Mouse (Mus musculus) cerebellum, adult 8-10 months (tissue): ENCODE measurements around the gene Dagla.

ENCODE experiments used
- DNase-seq: peaks from one replicate; pipeline ENCODE4 v3.0.0; 2022

Dagla gene

GRCm38 (mm10) chr19:10278669-10279324 is 25.9 kb downstream of the Dagla start:
- no peak for DNase-seq

GRCm38 (mm10) chr19:10277759-10278158 is 26.9 kb downstream of the Dagla start:
- no peak for DNase-seq

GRCm38 (mm10) chr19:10277331-10277730 is 27.3 kb downstream of the Dagla start:
- peak; percentile 33 for DNase-seq

GRCm38 (mm10) chr19:10276483-10277144 is 28.1 kb downstream of the Dagla start:
- no peak for DNase-seq

- no peak for DNase-seq
These were observed 30.6 kb downstream of the Dagla start for GRCm38 (mm10) chr19:10274056-10274455.

GRCm38 (mm10) chr19:10272746-10273145 is 31.9 kb downstream of the Dagla start:
- no peak for DNase-seq

GRCm38 (mm10) chr19:10271592-10271991 is 33.1 kb downstream of the Dagla start:
- no peak for DNase-seq

GRCm38 (mm10) chr19:10270356-10270755 is 34.3 kb downstream of the Dagla start:
- no peak for DNase-seq

GRCm38 (mm10) chr19:10268851-10269250 is 35.8 kb downstream of the Dagla start:
- DNase-seq: no peak

GRCm38 (mm10) chr19:10267953-10268352 is 36.7 kb downstream of the Dagla start:
- no peak for DNase-seq

GRCm38 (mm10) chr19:10267057-10267456 is 37.6 kb downstream of the Dagla start:
- no peak for DNase-seq

- DNase-seq: peak; percentile 49
These were observed 38.4 kb downstream of the Dagla start for GRCm38 (mm10) chr19:10266196-10266850.

- no peak for DNase-seq
These were observed 43.3 kb downstream of the Dagla start for GRCm38 (mm10) chr19:10261369-10261768.

- DNase-seq: peak; percentile 77
These were observed 46.2 kb downstream of the Dagla start for GRCm38 (mm10) chr19:10258279-10259011.

GRCm38 (mm10) chr19:10248128-10248527 is 56.5 kb downstream of the Dagla start:
- DNase-seq: no peak

- no peak for DNase-seq
These were observed 57.5 kb downstream of the Dagla start for GRCm38 (mm10) chr19:10247165-10247564.

GRCm38 (mm10) chr19:10244183-10244582 is 60.5 kb downstream of the Dagla start:
- peak; percentile 26 for DNase-seq

- DNase-seq: no peak
These were observed 61.8 kb downstream of the Dagla start for GRCm38 (mm10) chr19:10242916-10243315.

GRCm38 (mm10) chr19:10240654-10241305 is 63.9 kb downstream of the Dagla start, which contains the start of gene Myrf:
TSS of gene Myrf (minus strand) at chr19:10240748.
- DNase-seq: peak; percentile 56

- no peak for DNase-seq
These were observed 64.6 kb downstream of the Dagla start for GRCm38 (mm10) chr19:10239975-10240653.

- DNase-seq: no peak
These were observed 65.3 kb downstream of the Dagla start for GRCm38 (mm10) chr19:10239419-10239818.

- no peak for DNase-seq
These were observed 66.2 kb downstream of the Dagla start for GRCm38 (mm10) chr19:10238477-10238876.
